Mouse (Mus musculus) olfactory bulb, adult 2 months (tissue): Measurements from ENCODE around the gene Kalrn.

ENCODE experiments used
- CTCF ChIP-seq: fragments of 200-500 bp; IDR thresholded peaks from 2 replicates; pipeline ENCODE4 v1.5.1; 2012; ENCODE audit warnings: low read depth, mild to moderate bottlenecking, low read length, moderate library complexity; ENCODE audit not compliant: insufficient read depth
- POLR2A ChIP-seq: fragments of 200-500 bp; IDR thresholded peaks from 2 replicates; pipeline ENCODE4 v1.6.1; 2012; ENCODE audit warnings: mild to moderate bottlenecking, low read depth, low read length, moderate library complexity; ENCODE audit not compliant: insufficient read depth

DNA sequence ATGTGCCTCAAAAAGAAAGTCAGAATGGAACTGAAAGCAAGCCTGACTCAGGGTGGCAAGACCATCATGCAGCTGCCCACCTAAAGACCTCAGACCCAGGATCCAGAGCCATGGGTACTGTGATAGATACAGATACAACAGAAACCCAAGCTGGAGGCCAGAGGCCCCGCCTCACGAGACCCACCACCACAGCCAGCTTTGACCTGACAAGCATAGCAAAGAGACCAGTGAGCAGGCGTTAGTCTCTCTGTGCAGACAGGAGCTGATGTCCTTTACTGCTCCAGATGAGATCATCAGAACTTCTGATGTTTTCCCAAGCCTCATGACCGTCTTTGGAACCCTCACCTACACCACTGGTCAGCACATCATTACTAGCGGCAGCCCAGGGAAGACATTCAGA lies 85.5 kb downstream of the Kalrn start:
- TF ChIP-seq CTCF: no peak
- TF ChIP-seq POLR2A: no peak
